In the genomic region with DNA sequence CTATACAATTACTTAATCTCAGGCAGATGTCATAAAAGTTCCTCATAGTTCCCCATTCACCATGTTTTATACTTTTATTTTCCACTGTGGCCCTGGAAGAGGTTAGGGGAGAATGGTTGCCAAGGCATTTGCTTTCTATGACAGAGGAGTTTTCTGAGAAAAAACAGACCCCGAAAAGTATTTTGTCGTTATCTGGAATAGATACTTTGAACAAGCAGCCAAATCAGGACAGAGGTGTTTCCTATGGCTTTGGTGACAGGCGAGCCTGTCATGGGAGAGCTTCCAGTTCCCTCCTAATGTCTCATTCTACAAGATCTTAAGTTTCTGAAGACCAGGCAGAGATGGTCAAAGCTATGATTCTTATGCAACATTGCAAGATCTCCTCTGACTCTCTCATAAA, we compare ENCODE assay signal across 14 mouse cellular contexts.
"Had no signal": no experiment of that assay in that cellular context is flagged by ENCODE, and none has a peak within 500 bp of the region (broad histone marks: within the 10 kb centered on the region; RNA-seq: fewer than 3 reads in every experiment).

No protein-coding gene starts in this region.

- H3K36me3 ChIP-seq: liver, embryonic 12.5 days; midbrain, embryonic 12.5 days had no signal

- H3K27ac ChIP-seq: limb, embryonic 15.5 days; liver, embryonic 12.5 days; midbrain, embryonic 12.5 days; stomach, embryonic 15.5 days had no signal

- H3K9ac ChIP-seq: limb, embryonic 15.5 days; liver, embryonic 12.5 days; lung, embryonic 14.5 days; midbrain, embryonic 12.5 days; stomach, embryonic 15.5 days had no signal

- ATAC-seq: liver, embryonic 12.5 days; midbrain, embryonic 16.5 days had no signal

- H3K4me1 ChIP-seq: liver, embryonic 12.5 days had no signal

- H3K4me3 ChIP-seq: limb, embryonic 15.5 days; liver, embryonic 12.5 days; midbrain, embryonic 12.5 days; stomach, embryonic 15.5 days had no signal

- H3K27me3 ChIP-seq: limb, embryonic 15.5 days; liver, embryonic 12.5 days; midbrain, embryonic 12.5 days; stomach, embryonic 15.5 days had no signal

- H3K4me2 ChIP-seq: limb, embryonic 15.5 days; liver, embryonic 12.5 days; lung, embryonic 14.5 days; midbrain, embryonic 12.5 days; stomach, embryonic 15.5 days had no signal

- H3K9me3 ChIP-seq: limb, embryonic 15.5 days; liver, embryonic 12.5 days; midbrain, embryonic 12.5 days; stomach, embryonic 15.5 days had no signal

- DNase-seq: kidney, postnatal 10 days; kidney, postnatal 4 days; layer of hippocampus, postnatal 36 days; lung, embryonic 14.5 days; lung, postnatal 10 days; lung, postnatal 4 days; right cerebral cortex, postnatal 14 days; thymus, adult 2 months; thymus, postnatal 25 days had no signal
